Mouse (Mus musculus) liver, embryonic 14.5 days (tissue): ENCODE measurements around the gene Cav1. TPM values are rescaled to one million over a fixed set of nuclear protein-coding genes. Genes with fewer than 3 reads are reported as not detected.

Experiments
- ATAC-seq: fragments of 200-750 bp; cut with Nextera tagmentation; 2 replicates; pipeline ENCODE4 v1.8.0; 2017; ENCODE audit warnings: moderate number of reproducible peaks, mild to moderate bottlenecking, moderate library complexity; ENCODE audit not compliant: insufficient read depth
- DNase-seq, 3 experiments: peaks; one replicate each; pipeline ENCODE4 v3.0.0-alpha.2; 2012 to 2013; ENCODE audit warnings: low read depth in 3 of 3, low spot score in 3 of 3
- H3K27ac ChIP-seq: fragments of 300-500 bp; sonication (generic); 2 replicates; pipeline ENCODE4 v1.5.1; 2014; ENCODE audit warnings: moderate library complexity, mild to moderate bottlenecking, control low read depth, inconsistent platforms
- H3K27me3 ChIP-seq: fragments of 300-500 bp; sonication (generic); 2 replicates; pipeline ENCODE4 v1.6.1; 2014; ENCODE audit warnings: mild to moderate bottlenecking, low read length, moderate library complexity; ENCODE audit not compliant: control insufficient read depth, insufficient read depth
- H3K36me3 ChIP-seq: fragments of 300-500 bp; sonication (generic); replicated peaks from 2 replicates; pipeline ENCODE4 v1.6.1; 2014; ENCODE audit warnings: low read depth; ENCODE audit not compliant: control insufficient read depth, insufficient read depth
- H3K4me1 ChIP-seq, 2 experiments: fragments of 200-500 bp in 1 of 2; fragments of 300-500 bp in 1 of 2; sonication (generic) in 1 of 2; replicated peaks; 2 replicates each; pipeline ENCODE4 v1.6.1; 2012 to 2014; ENCODE audit warnings: antibody characterized with exemption in 1 of 2, inconsistent platforms in 1 of 2, low read length in 1 of 2; ENCODE audit not compliant: control insufficient read depth in 2 of 2, insufficient read depth in 2 of 2
- H3K4me2 ChIP-seq: fragments of 300-500 bp; sonication (generic); 2 replicates; pipeline ENCODE4 v1.6.1; 2014; ENCODE audit warnings: low read depth, mild to moderate bottlenecking, control low read depth, moderate library complexity
- H3K4me3 ChIP-seq, 2 experiments: fragments of 200-500 bp in 1 of 2; fragments of 300-500 bp in 1 of 2; sonication (generic) in 1 of 2; 2 replicates each; pipeline ENCODE4 v1.5.1; 2012 to 2014; ENCODE audit warnings: low read depth in 2 of 2, low read length in 2 of 2, mild to moderate bottlenecking in 2 of 2, control low read depth in 1 of 2, inconsistent platforms in 1 of 2, moderate library complexity in 1 of 2; ENCODE audit not compliant: insufficient read depth in 1 of 2
- H3K9ac ChIP-seq: fragments of 300-500 bp; sonication (generic); replicated peaks from 2 replicates; pipeline ENCODE4 v1.6.1; 2014; ENCODE audit warnings: mild to moderate bottlenecking, control low read depth, moderate library complexity
- H3K9me3 ChIP-seq: fragments of 300-500 bp; sonication (generic); 2 replicates; pipeline ENCODE4 v1.6.1; 2016; ENCODE audit warnings: low read length, mixed read lengths; ENCODE audit not compliant: control insufficient read depth
- CTCF ChIP-seq: IDR thresholded peaks from 2 replicates; pipeline ENCODE4 v1.5.1; 2016; ENCODE audit warnings: antibody characterized with exemption, low read depth, control low read depth
- EP300 ChIP-seq: IDR thresholded peaks from 2 replicates; pipeline ENCODE4 v1.6.1; 2016; ENCODE audit warnings: antibody characterized with exemption, low read depth
- WGBS: fragments of 180-500 bp; shearing (Covaris S2); extraction: QIAGEN DNeasy Blood & Tissue Kit; methylation state at CpG from one replicate; pipeline ENCODE4 v1.1.7; 2014; ENCODE audit not compliant: insufficient replicate concordance; 5-methylcytosine and 5-hydroxymethylcytosine counted together
- polyA plus RNA-seq, 2 experiments: library from polyadenylated mRNA; depleted of rRNA in 1 of 2; stranded (reverse) in 1 of 2; unstranded in 1 of 2; fragments of >200 nt; fragmentation: Nextera tagmentation in 1 of 2; extraction: Ambion mirVana in 1 of 2; gene quantifications; 2 replicates each; pipeline versions ENCODE4 v1.2.1 to v1.2.3; 2012 to 2014

Cav1 gene
- polyA plus RNA-seq, 2 experiments, result 1.8 to 3.5 TPM

DNA sequence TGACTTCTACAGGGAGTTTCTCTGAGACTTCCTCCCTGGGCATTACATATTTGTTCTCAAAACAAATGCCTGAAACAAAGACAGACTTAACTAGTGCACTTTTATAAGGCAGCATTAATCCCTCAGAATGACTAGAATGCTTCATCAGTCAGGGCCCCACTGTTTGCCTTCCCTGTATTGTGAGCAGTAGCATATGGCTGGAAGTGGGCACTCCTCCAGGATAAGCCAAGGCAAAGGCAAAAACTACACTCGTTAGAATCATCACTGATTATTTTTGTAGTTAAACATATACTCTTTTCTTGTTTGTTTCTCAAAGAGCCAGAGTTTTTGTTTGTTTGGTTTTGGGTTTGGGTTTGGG lies 11.0 kb downstream of the Cav1 start:
- DNase-seq (no peak), ATAC-seq (no peak)
- Histone ChIP-seq H3K4me3 (no peak overlapping the region), H3K36me3 (no peaks in the 10 kb centered on the region), H3K4me1 (peaks cover 0 to 2% of the 10 kb centered on the region in 2 experiments; a peak in 1 of 4 replicates), H3K9me3 (no peaks in the 10 kb centered on the region), H3K27me3 (no peaks in the 10 kb centered on the region), H3K4me2 (no peak overlapping the region), H3K27ac (no peak overlapping the region), H3K9ac (no peak overlapping the region)
- 17% methylated on average over 1 of the region's 1 CpGs for WGBS
- TF ChIP-seq EP300, result no peak
- no peak for TF ChIP-seq CTCF

DNA sequence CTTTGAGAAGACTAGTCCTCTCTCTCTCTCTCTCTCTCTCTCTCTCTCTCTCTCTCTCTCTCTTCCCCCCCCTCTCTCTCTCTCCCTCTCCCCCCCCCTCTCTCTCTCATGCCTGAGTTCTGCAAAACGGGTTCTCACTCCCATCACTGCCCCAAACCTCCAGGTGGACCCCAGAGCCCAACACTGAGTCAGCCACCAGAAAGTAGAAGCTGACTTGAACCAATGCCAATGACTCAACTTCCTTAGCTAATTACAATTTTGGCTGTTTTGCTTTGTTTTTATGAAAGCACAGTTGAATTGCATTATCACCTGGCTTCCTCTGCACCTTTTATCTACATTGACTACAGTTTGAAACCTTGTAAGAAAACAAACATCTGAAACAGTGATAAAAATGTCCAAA lies 11.8 kb downstream of the Cav1 start:
- Histone ChIP-seq H3K27me3 (no peaks in the 10 kb centered on the region), H3K4me1 (peaks cover 0 to 2% of the 10 kb centered on the region in 2 experiments; a peak in 1 of 4 replicates), H3K36me3 (no peaks in the 10 kb centered on the region), H3K9me3 (no peaks in the 10 kb centered on the region), H3K9ac (no peak overlapping the region), H3K4me2 (no peak overlapping the region), H3K4me3 (no peak overlapping the region), H3K27ac (no peak overlapping the region)
- TF ChIP-seq CTCF (no peak), EP300 (no peak)
- DNase-seq, result no peak
- no peak for ATAC-seq
- 33% methylated on average over 1 of the region's 1 CpGs for WGBS

DNA sequence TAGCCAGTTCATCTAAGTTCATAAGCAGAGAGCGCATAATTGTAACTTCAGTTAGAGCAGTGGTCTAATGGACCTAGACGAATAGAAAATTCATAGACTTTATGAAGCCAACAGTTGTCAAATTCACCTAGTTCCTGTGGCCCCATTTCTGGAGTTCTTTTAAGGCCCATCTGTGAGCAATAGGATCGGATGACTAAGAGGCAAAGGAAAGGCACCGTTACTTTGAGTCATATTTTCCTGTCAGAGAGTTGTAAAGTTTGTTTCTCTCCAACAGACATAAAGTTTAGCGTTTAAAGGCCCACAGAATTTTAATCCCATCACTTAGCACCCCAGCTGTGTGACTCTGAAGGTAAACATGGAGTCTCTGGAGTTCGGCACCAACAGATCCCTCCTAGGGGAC lies 15.8 kb downstream of the Cav1 start:
- TF ChIP-seq EP300 (no peak), CTCF (no peak)
- no peak overlapping the region for H3K4me3 ChIP-seq
- ATAC-seq (no peak), DNase-seq (no peak)
- no peak overlapping the region for H3K4me2 ChIP-seq
- no peaks in the 10 kb centered on the region for H3K27me3 ChIP-seq
- 56% methylated on average over 6 of the region's 6 CpGs for WGBS
- no peak overlapping the region for H3K9ac ChIP-seq
- H3K36me3 ChIP-seq, result no peaks in the 10 kb centered on the region
- H3K9me3 ChIP-seq, result no peaks in the 10 kb centered on the region
- H3K27ac ChIP-seq, result no peak overlapping the region
- H3K4me1 ChIP-seq, result peaks cover 0 to 2% of the 10 kb centered on the region in 2 experiments; a peak in 1 of 4 replicates

DNA sequence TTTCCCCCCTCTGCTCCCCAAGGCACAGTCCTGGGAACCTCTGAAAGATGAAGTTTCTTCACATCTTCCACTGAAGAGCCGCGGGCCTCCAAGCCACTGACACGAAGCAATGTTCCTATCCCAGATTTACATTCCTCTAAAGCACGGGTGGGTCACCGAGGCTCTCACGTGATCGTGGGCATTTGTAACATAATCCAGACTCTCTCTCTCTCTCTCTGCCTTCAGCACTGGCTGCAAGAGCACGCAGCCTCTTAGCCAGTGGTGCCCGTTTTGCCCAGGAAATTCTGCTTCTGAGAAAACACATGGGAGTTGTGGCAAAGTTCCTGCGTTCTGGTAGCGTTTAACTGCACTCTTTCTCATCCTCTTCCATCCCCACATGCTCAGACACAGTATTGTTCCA lies 21.1 kb downstream of the Cav1 start:
- Histone ChIP-seq H3K4me3 (no peak overlapping the region), H3K4me2 (no peak overlapping the region), H3K9me3 (no peaks in the 10 kb centered on the region), H3K9ac (no peak overlapping the region), H3K4me1 (no peaks in the 10 kb centered on the region), H3K27me3 (no peaks in the 10 kb centered on the region), H3K36me3 (no peaks in the 10 kb centered on the region), H3K27ac (no peak overlapping the region)
- no peak for DNase-seq
- ATAC-seq, result no peak
- 56% methylated on average over 11 of the region's 11 CpGs for WGBS
- no peak for TF ChIP-seq EP300
- no peak for TF ChIP-seq CTCF

DNA sequence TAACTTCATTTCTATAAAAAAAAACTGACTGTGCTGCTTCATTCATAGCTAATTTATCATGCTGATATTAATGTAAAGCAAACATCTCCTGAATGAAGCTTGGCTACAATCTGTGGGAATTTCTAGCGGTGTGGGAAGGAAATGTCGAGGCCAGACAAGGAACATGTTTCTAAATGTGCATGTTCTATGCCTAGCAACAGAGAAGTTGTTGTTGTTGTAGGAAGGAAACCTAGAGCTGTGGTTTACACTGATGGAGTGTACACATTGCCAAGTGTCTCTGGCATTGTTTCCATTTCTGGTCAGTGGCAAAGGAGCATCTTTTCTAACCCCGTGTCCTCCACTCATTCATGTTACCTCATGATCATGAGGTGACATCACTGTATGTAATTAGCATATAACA lies 23.7 kb downstream of the Cav1 start:
- H3K9me3 ChIP-seq, result no peaks in the 10 kb centered on the region
- H3K27ac ChIP-seq, result no peak overlapping the region
- no peak for DNase-seq
- H3K36me3 ChIP-seq, result no peaks in the 10 kb centered on the region
- TF ChIP-seq CTCF (no peak), EP300 (no peak)
- H3K4me3 ChIP-seq, result no peak overlapping the region
- no peak overlapping the region for H3K9ac ChIP-seq
- no peaks in the 10 kb centered on the region for H3K27me3 ChIP-seq
- H3K4me2 ChIP-seq, result no peak overlapping the region
- no peak for ATAC-seq
- 23% methylated on average over 3 of the region's 3 CpGs for WGBS
- no peaks in the 10 kb centered on the region for H3K4me1 ChIP-seq

DNA sequence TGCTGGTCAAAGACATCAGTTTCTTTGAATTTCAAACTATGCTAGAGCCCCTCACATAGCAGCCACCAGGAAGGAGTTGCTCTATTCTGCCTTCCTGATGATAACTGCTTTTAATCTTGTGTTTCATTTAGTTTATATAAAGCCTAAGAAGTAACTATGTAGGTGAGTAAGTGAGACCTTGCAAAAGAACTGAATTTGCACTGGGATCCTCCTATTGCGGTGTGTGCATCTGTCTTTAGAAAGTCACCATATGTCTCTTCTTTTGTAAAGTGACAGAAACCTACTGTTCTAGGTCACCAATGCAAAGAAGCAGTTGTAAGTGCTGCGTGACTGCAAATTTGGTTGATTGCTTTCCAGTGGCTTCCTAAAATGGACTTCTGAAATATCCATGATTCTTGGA lies 31.6 kb downstream of the Cav1 start:
- Histone ChIP-seq H3K9ac (no peak overlapping the region), H3K36me3 (no peaks in the 10 kb centered on the region), H3K4me3 (no peak overlapping the region), H3K4me2 (no peak overlapping the region), H3K27me3 (no peaks in the 10 kb centered on the region), H3K27ac (no peak overlapping the region), H3K4me1 (no peaks in the 10 kb centered on the region), H3K9me3 (no peaks in the 10 kb centered on the region)
- WGBS, result 72% methylated on average over 2 of the region's 2 CpGs
- TF ChIP-seq CTCF (no peak), EP300 (no peak)
- ATAC-seq, result no peak
- no peak for DNase-seq
